Comparison of ENCODE assay signal across 10 mouse cellular contexts in the genomic region with DNA sequence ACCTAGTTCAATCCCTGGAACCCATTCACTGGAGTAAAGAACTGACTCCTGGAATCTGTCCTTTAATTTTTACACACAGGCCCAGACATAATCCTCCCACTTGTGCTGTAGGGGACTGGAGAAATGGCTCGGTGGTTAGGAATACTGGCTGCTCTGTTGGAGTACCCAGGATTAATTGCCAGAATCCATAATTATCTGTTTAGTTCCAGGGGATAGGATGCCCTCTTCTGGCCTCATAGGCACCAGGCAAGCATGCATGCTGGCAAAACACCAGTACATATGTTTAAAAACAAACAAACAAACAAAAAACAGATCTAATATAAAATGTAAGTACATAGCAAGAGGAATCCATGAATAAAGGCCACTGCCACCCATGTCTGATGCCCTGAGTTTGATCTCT. TPM values are rescaled to one million over a fixed set of nuclear protein-coding genes. Genes with fewer than 3 reads are reported as not detected.
DNase-seq lines count a peak whose midpoint lies in the region; TF ChIP-seq lines count a peak whose summit lies in the region.
"Had no signal": no experiment of that assay in that cellular context is flagged by ENCODE, and none has a peak within 500 bp of the region (broad histone marks: within the 10 kb centered on the region; RNA-seq: fewer than 3 reads in every experiment).

No protein-coding gene starts in this region.

- H3K4me3 ChIP-seq in heart, embryonic 10.5 days = no peak overlapping the region
- no peak overlapping the region for H3K4me3 ChIP-seq in lung, adult 2 months (replicated peaks; ENCODE audit: extremely low read depth, low read depth, low read length)
- H3K4me3 ChIP-seq: liver, embryonic 13.5 days; myocyte had no signal

- no peaks in the 10 kb centered on the region for H3K4me1 ChIP-seq in heart, embryonic 10.5 days
- H3K4me1 ChIP-seq in lung, adult 2 months (ENCODE audit: control insufficient read depth, insufficient read depth, low read length) = no peaks in the 10 kb centered on the region
- H3K4me1 ChIP-seq: liver, embryonic 13.5 days had no signal

- no peaks in the 10 kb centered on the region for H3K9me3 ChIP-seq in heart, embryonic 10.5 days
- H3K9me3 ChIP-seq: liver, embryonic 13.5 days had no signal

- H3K27ac ChIP-seq in heart, embryonic 10.5 days = no peak overlapping the region
- H3K27ac ChIP-seq: liver, embryonic 13.5 days had no signal

- WGBS in heart, embryonic 10.5 days = 45% methylated on average over 1 of the region's 1 CpGs
- WGBS in lung, adult 2 months = 22% methylated on average over 1 of the region's 1 CpGs

- no peaks in the 10 kb centered on the region for H3K27me3 ChIP-seq in heart, embryonic 10.5 days (ENCODE audit: insufficient read depth, poor library complexity, severe bottlenecking)
- H3K27me3 ChIP-seq: liver, embryonic 13.5 days had no signal

- 0 out of 2 replicates have a peak, but pooled peaks cover 3% of the 10 kb centered on the region for H3K36me3 ChIP-seq in heart, embryonic 10.5 days

- intact Hi-C loops in heart, postnatal 10 days (cut with DNase I) = loop anchor here (1.0 kb wide), 1 partner anchor 175 kb away; no protein-coding TSS in a partner anchor

- TF ChIP-seq POLR2A in lung, adult 2 months (IDR thresholded peaks at IDR 0.05; ENCODE audit: borderline replicate concordance, extremely low read depth, low read depth, low read length) = no peak

- peak; percentile 46; the same call in 1 of the 2 replicates for TF ChIP-seq CTCF in lung, adult 2 months (IDR thresholded peaks at IDR 0.05; ENCODE audit: insufficient read depth, low read length)

- DNase-seq in heart, postnatal 10 days = peak; percentile 15 to 18
- no peak for DNase-seq in heart, embryonic 10.5 days (ENCODE audit: low spot score)
- no peak for DNase-seq in lung, adult 2 months
- no peak for DNase-seq in lung, postnatal 25 days (ENCODE audit: low spot score)
- DNase-seq in adipocyte (ENCODE audit: low spot score) = peak; percentile 48
- peak; percentile 25 for DNase-seq in kidney, postnatal 10 days
- no peak for DNase-seq in layer of hippocampus, adult 8-10 months (ENCODE audit: low spot score in 2 of 2)
- DNase-seq: gastrocnemius, postnatal 14 days; liver, embryonic 13.5 days had no signal

RNA-seq across cellular contexts. Expression of gene Lpar6, which starts 43.3 kb away (rescaled TPM):
- 1 to 10 TPM; 4.8 TPM for total RNA-seq in heart, postnatal 10 days (2021)
- polyA plus RNA-seq in heart, embryonic 10.5 days (2016; fragmentation: Nextera tagmentation; extraction: Ambion mirVana) = 8.2 and 11.2 TPM in 2 replicates
- polyA plus RNA-seq in lung, adult 2 months (2012; rRNA removed) = 1.5 and 2.7 TPM in 2 replicates
- 1 to 10 TPM; 1.1 to 2.4 (median 2.0) TPM for total RNA-seq in layer of hippocampus, adult 8-10 months (2022)

RNA-seq across cellular contexts. Expression of gene Rb1, which starts 44.6 kb away (rescaled TPM):
- 10 to 100 TPM; 20.0 to 20.8 TPM for total RNA-seq in heart, postnatal 10 days (2021)
- polyA plus RNA-seq in heart, embryonic 10.5 days (2016; fragmentation: Nextera tagmentation; extraction: Ambion mirVana) = 7.7 and 9.5 TPM in 2 replicates
- 4.1 and 7.8 TPM in 2 replicates for polyA plus RNA-seq in lung, adult 2 months (2012; rRNA removed)
- 10 to 100 TPM; 36.3 to 46.1 (median 39.2) TPM for total RNA-seq in layer of hippocampus, adult 8-10 months (2022)

Comparison
In these comparisons a context has a peak if more than half of its experiments do, and no peak if none do; other contexts are left out.
1. DNase-seq: peak in heart, postnatal 10 days (2 of 2), adipocyte (single experiment) and kidney, postnatal 10 days (single experiment); none in heart, embryonic 10.5 days (single experiment), lung, adult 2 months (single experiment), lung, postnatal 25 days (single experiment) and layer of hippocampus, adult 8-10 months (0 of 2).